Mouse (Mus musculus) lung, postnatal 0 days (tissue): ENCODE measurements around the gene Coq8b. TPM values are rescaled to one million over a fixed set of nuclear protein-coding genes. Genes with fewer than 3 reads are reported as not detected.

Experiments
- ATAC-seq: fragments of 200-750 bp; cut with Nextera tagmentation; 2 replicates; pipeline ENCODE4 v1.8.0; 2017; ENCODE audit warnings: moderate library complexity
- DNase-seq: peaks from one replicate; pipeline ENCODE4 v3.0.0-alpha.2; 2016; ENCODE audit warnings: low spot score
- H3K27ac ChIP-seq: fragments of 300-500 bp; sonication (generic); 2 replicates; pipeline ENCODE4 v1.5.1; 2014; ENCODE audit warnings: antibody characterized with exemption, mild to moderate bottlenecking, low read length, mixed read lengths
- H3K27me3 ChIP-seq: fragments of 300-500 bp; sonication (generic); replicated peaks from 2 replicates; pipeline ENCODE4 v1.6.1; 2014; ENCODE audit warnings: low read length, mixed read lengths; ENCODE audit not compliant: insufficient read depth
- H3K36me3 ChIP-seq: fragments of 300-500 bp; sonication (generic); 2 replicates; pipeline ENCODE4 v1.6.1; 2014; ENCODE audit warnings: low read length, mixed read lengths; ENCODE audit not compliant: insufficient read depth
- H3K4me1 ChIP-seq: fragments of 300-500 bp; sonication (generic); 2 replicates; pipeline ENCODE4 v1.6.1; 2014; ENCODE audit warnings: antibody characterized with exemption, low read depth, low read length, mixed read lengths; ENCODE audit not compliant: insufficient read depth
- H3K4me2 ChIP-seq: fragments of 300-500 bp; sonication (generic); replicated peaks from 2 replicates; pipeline ENCODE4 v1.6.1; 2014; ENCODE audit warnings: low read depth, mild to moderate bottlenecking, low read length, moderate library complexity, mixed read lengths
- H3K4me3 ChIP-seq: fragments of 300-500 bp; sonication (generic); 2 replicates; pipeline ENCODE4 v1.5.1; 2014; ENCODE audit warnings: low read depth, low read length
- H3K9ac ChIP-seq: fragments of 300-500 bp; sonication (generic); replicated peaks from 2 replicates; pipeline ENCODE4 v1.6.1; 2014; ENCODE audit warnings: low read depth, mild to moderate bottlenecking
- H3K9me3 ChIP-seq: fragments of 300-500 bp; sonication (generic); 2 replicates; pipeline ENCODE4 v1.6.1; 2016; ENCODE audit warnings: low read length, mixed read lengths
- CTCF ChIP-seq: IDR thresholded peaks from 2 replicates; pipeline ENCODE4 v1.5.1; 2016; ENCODE audit warnings: antibody characterized with exemption, mild to moderate bottlenecking
- EP300 ChIP-seq: IDR thresholded peaks from 2 replicates; pipeline ENCODE4 v1.6.1; 2016; ENCODE audit warnings: antibody characterized with exemption, mild to moderate bottlenecking, control low read depth
- WGBS: fragments of 180-500 bp; shearing (Covaris S2); extraction: QIAGEN DNeasy Blood & Tissue Kit; methylation state at CpG from one replicate; pipeline ENCODE4 v1.1.7; 2014; 5-methylcytosine and 5-hydroxymethylcytosine counted together
- polyA plus RNA-seq: library from polyadenylated mRNA; unstranded; fragments of >200 nt; fragmentation: Nextera tagmentation; extraction: Ambion mirVana; gene quantifications from 2 replicates; pipeline ENCODE4 v1.2.1, GENCODE M21; 2015

Gene Coq8b
- polyA plus RNA-seq, 1 experiment from 2014 or later, result 21.3 TPM

DNA sequence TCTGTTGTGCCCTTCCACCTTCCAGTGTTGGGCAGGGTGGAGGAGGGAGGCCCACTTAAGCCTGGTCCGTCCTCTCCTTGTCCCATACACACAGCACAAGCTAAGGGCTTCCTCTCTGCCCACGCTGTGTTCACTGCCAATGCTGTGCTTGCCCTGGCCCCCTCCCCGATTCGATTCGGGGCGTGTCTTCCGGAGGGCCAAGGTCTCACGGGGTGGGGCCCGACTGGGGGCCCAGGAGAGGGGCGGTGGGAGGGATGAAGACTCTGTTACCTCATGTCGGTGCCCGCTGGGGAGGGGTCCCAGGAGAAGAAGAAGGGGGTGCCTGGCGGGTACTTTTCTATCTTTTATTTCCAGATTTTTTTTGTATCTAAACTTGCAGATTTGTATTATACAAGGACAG lies 48.9 kb downstream of the Coq8b start:
- no peak for ATAC-seq
- Histone ChIP-seq H3K4me3 (no peak overlapping the region), H3K4me1 (no peaks in the 10 kb centered on the region), H3K27me3 (no peaks in the 10 kb centered on the region), H3K9me3 (no peaks in the 10 kb centered on the region), H3K27ac (no peak overlapping the region), H3K4me2 (no peak overlapping the region), H3K9ac (no peak overlapping the region), H3K36me3 (peaks cover 14% of the 10 kb centered on the region)
- 62% methylated on average over 13 of the region's 13 CpGs for WGBS
- TF ChIP-seq EP300, result no peak
- TF ChIP-seq CTCF, result no peak
- no peak for DNase-seq

- Histone ChIP-seq H3K9me3 (no peaks in the 10 kb centered on the region), H3K27me3 (no peaks in the 10 kb centered on the region), H3K9ac (no peak overlapping the region), H3K4me3 (no peak overlapping the region), H3K27ac (no peak overlapping the region), H3K4me1 (no peaks in the 10 kb centered on the region), H3K36me3 (peaks cover 14% of the 10 kb centered on the region; the same call in 1 of the 2 replicates), H3K4me2 (no peak overlapping the region)
- DNase-seq, result no peak
- TF ChIP-seq EP300 (no peak), CTCF (no peak)
- ATAC-seq, result no peak
- 69% methylated on average over 4 of the region's 4 CpGs for WGBS
These were observed 49.4 kb downstream of the Coq8b start for GRCm38 (mm10) chr7:27282225-27282624.

GRCm38 (mm10) chr7:27284865-27285697 lies 52.3 kb downstream of the Coq8b start:
- peak; percentile 69 for ATAC-seq

GRCm38 (mm10) chr7:27285698-27286066 lies 52.9 kb downstream of the Coq8b start:
- Histone ChIP-seq H3K27me3 (no peaks in the 10 kb centered on the region), H3K9me3 (no peaks in the 10 kb centered on the region), H3K27ac (no peak overlapping the region), H3K36me3 (peaks cover 4% of the 10 kb centered on the region; the same call in 1 of the 2 replicates), H3K4me2 (no peak overlapping the region), H3K4me3 (no peak overlapping the region), H3K9ac (no peak overlapping the region), H3K4me1 (no peaks in the 10 kb centered on the region)
- ATAC-seq, result peak; percentile 82
- peak; percentile 87 for DNase-seq
- no peak for TF ChIP-seq EP300
- peak; percentile 90 for TF ChIP-seq CTCF
- WGBS, result 6% methylated on average over 8 of the region's 8 CpGs

More at GRCm38 (mm10) chr7:27284865-27285697, 52.3 kb downstream of the Coq8b start:
- peak; percentile 27 for DNase-seq
- no peak overlapping the region for H3K9ac ChIP-seq
- H3K27me3 ChIP-seq, result no peaks in the 10 kb centered on the region
- no peak for TF ChIP-seq EP300
- TF ChIP-seq CTCF, result peak; percentile 58
- no peaks in the 10 kb centered on the region for H3K9me3 ChIP-seq
- H3K36me3 ChIP-seq, result peaks cover 8% of the 10 kb centered on the region; the same call in 1 of the 2 replicates
- H3K4me3 ChIP-seq, result no peak overlapping the region
- 5% methylated on average over 28 of the region's 28 CpGs for WGBS
- H3K4me2 ChIP-seq, result no peak overlapping the region
- no peaks in the 10 kb centered on the region for H3K4me1 ChIP-seq
- no peak overlapping the region for H3K27ac ChIP-seq

GRCm38 (mm10) chr7:27288732-27289131 lies 55.9 kb downstream of the Coq8b start:
- 90% methylated on average over 7 of the region's 7 CpGs for WGBS

GRCm38 (mm10) chr7:27290555-27290954 lies 57.7 kb downstream of the Coq8b start:
- no peak overlapping the region for H3K4me3 ChIP-seq
- no peak overlapping the region for H3K4me2 ChIP-seq
- TF ChIP-seq EP300 (no peak), CTCF (no peak)
- H3K9me3 ChIP-seq, result no peaks in the 10 kb centered on the region
- no peak overlapping the region for H3K9ac ChIP-seq
- ATAC-seq (no peak), DNase-seq (no peak)
- WGBS, result 72% methylated on average over 2 of the region's 2 CpGs
- no peak overlapping the region for H3K27ac ChIP-seq
- H3K36me3 ChIP-seq, result no peaks in the 10 kb centered on the region
- no peaks in the 10 kb centered on the region for H3K4me1 ChIP-seq
- H3K27me3 ChIP-seq, result no peaks in the 10 kb centered on the region

More at GRCm38 (mm10) chr7:27288732-27289131, 55.9 kb downstream of the Coq8b start:
- H3K27ac ChIP-seq, result no peak overlapping the region
- H3K4me3 ChIP-seq, result no peak overlapping the region
- no peaks in the 10 kb centered on the region for H3K9me3 ChIP-seq
- H3K36me3 ChIP-seq, result no peaks in the 10 kb centered on the region
- H3K4me2 ChIP-seq, result no peak overlapping the region
- TF ChIP-seq CTCF, result no peak
- TF ChIP-seq EP300, result no peak
- H3K27me3 ChIP-seq, result no peaks in the 10 kb centered on the region
- DNase-seq (no peak), ATAC-seq (no peak)
- H3K9ac ChIP-seq, result no peak overlapping the region
- no peaks in the 10 kb centered on the region for H3K4me1 ChIP-seq
